In the genomic region with DNA sequence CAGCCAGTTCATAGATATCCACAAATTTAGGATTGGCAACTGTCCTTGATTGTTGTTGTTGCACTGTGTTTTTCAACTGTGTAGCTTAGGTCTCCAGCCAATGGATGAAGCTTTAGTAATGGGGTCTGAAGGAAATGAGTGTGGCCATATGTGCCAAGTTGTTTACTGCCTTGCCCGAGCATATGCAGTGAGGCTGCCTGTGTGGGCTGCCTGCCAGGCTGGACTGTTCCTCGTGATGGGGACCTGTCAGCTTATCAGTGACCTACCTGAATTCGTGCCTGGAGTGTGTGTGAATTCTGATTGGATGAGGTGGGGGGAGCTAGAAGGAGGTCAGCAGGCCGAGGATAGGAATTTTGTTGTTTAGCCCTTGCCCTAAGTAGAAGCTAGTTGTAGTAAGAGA, we compare ENCODE assay signal across 26 mouse cellular contexts.
DNase-seq lines count a peak whose midpoint lies in the region; ATAC-seq and TF ChIP-seq lines count a peak whose summit lies in the region.
"Had no signal": no experiment of that assay in that cellular context is flagged by ENCODE, and none has a peak within 500 bp of the region (broad histone marks: within the 10 kb centered on the region; RNA-seq: fewer than 3 reads in every experiment).

No protein-coding gene starts in this region.

- H3K27me3 ChIP-seq in cerebellum, adult 2 months (ENCODE audit: control insufficient read depth, insufficient read depth, low read length): no peaks in the 10 kb centered on the region
- no peaks in the 10 kb centered on the region for H3K27me3 ChIP-seq in forebrain, embryonic 14.5 days (replicated peaks; ENCODE audit: control insufficient read depth, insufficient read depth, low read length)
- no peaks in the 10 kb centered on the region for H3K27me3 ChIP-seq in forebrain, embryonic 10.5 days (ENCODE audit: poor library complexity, severe bottlenecking)
- no peaks in the 10 kb centered on the region for H3K27me3 ChIP-seq in midbrain, postnatal 0 days (ENCODE audit: insufficient read depth, low read length)
- no peaks in the 10 kb centered on the region for H3K27me3 ChIP-seq in midbrain, embryonic 13.5 days
- H3K27me3 ChIP-seq: embryonic facial prominence, embryonic 15.5 days; heart, embryonic 15.5 days; hindbrain, embryonic 13.5 days; liver, embryonic 12.5 days; midbrain, embryonic 12.5 days; neural tube, embryonic 15.5 days; Patski had no signal

- H3K4me3 ChIP-seq in cerebellum, adult 2 months (replicated peaks; ENCODE audit: insufficient read depth, low read depth, low read length): no peak overlapping the region
- H3K4me3 ChIP-seq in forebrain, embryonic 14.5 days (ENCODE audit: low read depth, low read length): no peak overlapping the region
- no peak overlapping the region for H3K4me3 ChIP-seq in forebrain, embryonic 10.5 days
- no peak overlapping the region for H3K4me3 ChIP-seq in midbrain, postnatal 0 days (ENCODE audit: low read depth, low read length)
- no peak overlapping the region for H3K4me3 ChIP-seq in midbrain, embryonic 13.5 days (replicated peaks)
- H3K4me3 ChIP-seq: embryonic facial prominence, embryonic 10.5 days; embryonic facial prominence, embryonic 15.5 days; heart, embryonic 15.5 days; hindbrain, embryonic 13.5 days; liver, embryonic 12.5 days; midbrain, embryonic 12.5 days; neural tube, embryonic 15.5 days had no signal

- H3K36me3 ChIP-seq in forebrain, embryonic 14.5 days (ENCODE audit: control insufficient read depth, insufficient read depth, low read length): no peaks in the 10 kb centered on the region
- H3K36me3 ChIP-seq in forebrain, embryonic 10.5 days (replicated peaks): no peaks in the 10 kb centered on the region
- no peaks in the 10 kb centered on the region for H3K36me3 ChIP-seq in midbrain, postnatal 0 days (ENCODE audit: insufficient read depth, low read length)
- H3K36me3 ChIP-seq in midbrain, embryonic 13.5 days: no peaks in the 10 kb centered on the region
- H3K36me3 ChIP-seq: embryonic facial prominence, embryonic 10.5 days; embryonic facial prominence, embryonic 15.5 days; heart, embryonic 15.5 days; hindbrain, embryonic 13.5 days; liver, embryonic 12.5 days; midbrain, embryonic 12.5 days; neural tube, embryonic 15.5 days had no signal

- DNase-seq in cerebellum, adult 2 months: peak; percentile 14 to 51
- DNase-seq in forebrain, embryonic 14.5 days (ENCODE audit: low spot score): peak; percentile 16
- no peak for DNase-seq in forebrain, embryonic 10.5 days (ENCODE audit: extremely low spot score, low spot score)
- DNase-seq in midbrain, postnatal 0 days (ENCODE audit: low spot score): peak; percentile 3
- no peak for DNase-seq in kidney, postnatal 36 days
- DNase-seq: adrenal gland, postnatal 10 days; gastrocnemius, postnatal 14 days; heart, postnatal 36 days; kidney, adult 9 months; kidney, postnatal 14 days; liver, postnatal 0 days; lung, postnatal 36 days; retina, postnatal 1 day; right cerebral cortex, postnatal 14 days; thymus, postnatal 4 days had no signal

- no peak overlapping the region for H3K4me2 ChIP-seq in forebrain, embryonic 14.5 days (ENCODE audit: low read length)
- no peak overlapping the region for H3K4me2 ChIP-seq in midbrain, postnatal 0 days (ENCODE audit: low read depth, low read length, poor library complexity, severe bottlenecking)
- H3K4me2 ChIP-seq in midbrain, embryonic 13.5 days (replicated peaks): no peak overlapping the region
- H3K4me2 ChIP-seq: embryonic facial prominence, embryonic 15.5 days; heart, embryonic 15.5 days; hindbrain, embryonic 13.5 days; liver, embryonic 12.5 days; midbrain, embryonic 12.5 days; neural tube, embryonic 15.5 days had no signal

- 7% methylated on average over 4 of the region's 4 CpGs for WGBS in cerebellum, adult 2 months
- WGBS in forebrain, embryonic 14.5 days: 47% methylated on average over 4 of the region's 4 CpGs
- WGBS in forebrain, embryonic 10.5 days: 66% methylated on average over 4 of the region's 4 CpGs
- WGBS in midbrain, postnatal 0 days: 61% methylated on average over 4 of the region's 4 CpGs
- 65% methylated on average over 4 of the region's 4 CpGs for WGBS in midbrain, embryonic 13.5 days

- no peak for TF ChIP-seq POLR2A in cerebellum, adult 2 months (IDR thresholded peaks at IDR 0.05; ENCODE audit: borderline replicate concordance, insufficient read depth, low read length)

- no peak overlapping the region for H3K27ac ChIP-seq in cerebellum, adult 2 months (ENCODE audit: insufficient read depth, low read length)
- H3K27ac ChIP-seq in forebrain, embryonic 14.5 days (ENCODE audit: low read depth, low read length): no peak overlapping the region
- no peak overlapping the region for H3K27ac ChIP-seq in forebrain, embryonic 10.5 days
- no peak overlapping the region for H3K27ac ChIP-seq in midbrain, postnatal 0 days (ENCODE audit: low read depth, low read length)
- no peak overlapping the region for H3K27ac ChIP-seq in midbrain, embryonic 13.5 days
- H3K27ac ChIP-seq: embryonic facial prominence, embryonic 10.5 days; embryonic facial prominence, embryonic 15.5 days; heart, embryonic 15.5 days; hindbrain, embryonic 13.5 days; liver, embryonic 12.5 days; midbrain, embryonic 12.5 days; neural tube, embryonic 15.5 days had no signal

- no peak for TF ChIP-seq CTCF in cerebellum, adult 2 months (IDR thresholded peaks at IDR 0.05; ENCODE audit: borderline replicate concordance, insufficient read depth, low read depth, low read length)
- TF ChIP-seq CTCF in midbrain, postnatal 0 days (IDR thresholded peaks at IDR 0.05): no peak

- no peaks in the 10 kb centered on the region for H3K4me1 ChIP-seq in cerebellum, adult 2 months (ENCODE audit: control insufficient read depth, insufficient read depth, low read length)
- no peaks in the 10 kb centered on the region for H3K4me1 ChIP-seq in forebrain, embryonic 14.5 days (ENCODE audit: control insufficient read depth, insufficient read depth, low read length)
- H3K4me1 ChIP-seq in forebrain, embryonic 10.5 days: no peaks in the 10 kb centered on the region
- H3K4me1 ChIP-seq in midbrain, postnatal 0 days (ENCODE audit: insufficient read depth, low read length): no peaks in the 10 kb centered on the region
- no peaks in the 10 kb centered on the region for H3K4me1 ChIP-seq in midbrain, embryonic 13.5 days (replicated peaks)
- H3K4me1 ChIP-seq: embryonic facial prominence, embryonic 10.5 days; embryonic facial prominence, embryonic 15.5 days; heart, embryonic 15.5 days; hindbrain, embryonic 13.5 days; liver, embryonic 12.5 days; midbrain, embryonic 12.5 days; neural tube, embryonic 15.5 days had no signal

- no peaks in the 10 kb centered on the region for H3K9me3 ChIP-seq in forebrain, embryonic 14.5 days (replicated peaks; ENCODE audit: control insufficient read depth, low read length)
- no peaks in the 10 kb centered on the region for H3K9me3 ChIP-seq in forebrain, embryonic 10.5 days
- H3K9me3 ChIP-seq in midbrain, postnatal 0 days (ENCODE audit: low read length): no peaks in the 10 kb centered on the region
- no peaks in the 10 kb centered on the region for H3K9me3 ChIP-seq in midbrain, embryonic 13.5 days
- H3K9me3 ChIP-seq: embryonic facial prominence, embryonic 10.5 days; embryonic facial prominence, embryonic 15.5 days; heart, embryonic 15.5 days; hindbrain, embryonic 13.5 days; liver, embryonic 12.5 days; midbrain, embryonic 12.5 days; neural tube, embryonic 15.5 days had no signal

- ATAC-seq in cerebellum, adult (ENCODE audit: insufficient number of reproducible peaks, low FRiP score, low TSS enrichment): no peak
- ATAC-seq in forebrain, embryonic 14.5 days: peak; percentile 46; the same call in 1 of the 2 replicates
- ATAC-seq in midbrain, postnatal 0 days (ENCODE audit: low FRiP score): no peak; the same call in 1 of the 2 replicates
- ATAC-seq in midbrain, embryonic 13.5 days: no peak
- ATAC-seq: intestine, postnatal 0 days; liver, embryonic 12.5 days; liver, postnatal 0 days; Patski had no signal

- H3K9ac ChIP-seq in forebrain, embryonic 14.5 days (ENCODE audit: low read length): no peak overlapping the region
- H3K9ac ChIP-seq in midbrain, postnatal 0 days (replicated peaks; ENCODE audit: low read length, poor library complexity, severe bottlenecking): no peak overlapping the region
- H3K9ac ChIP-seq in midbrain, embryonic 13.5 days (replicated peaks): no peak overlapping the region
- H3K9ac ChIP-seq: embryonic facial prominence, embryonic 15.5 days; heart, embryonic 15.5 days; hindbrain, embryonic 13.5 days; liver, embryonic 12.5 days; liver, postnatal 0 days; midbrain, embryonic 12.5 days; neural tube, embryonic 15.5 days had no signal

Comparison
In these comparisons a context has a peak if more than half of its experiments do, and no peak if none do; other contexts are left out.
1. DNase-seq: peak in cerebellum, adult 2 months (2 of 2), forebrain, embryonic 14.5 days (single experiment) and midbrain, postnatal 0 days (single experiment); none in forebrain, embryonic 10.5 days (single experiment) and kidney, postnatal 36 days (0 of 2).